Mouse (Mus musculus) cerebellum, adult 2 months (tissue): ENCODE measurements around the gene Defb41.

Source experiments
- CTCF ChIP-seq: fragments of 200-500 bp; IDR thresholded peaks from 2 replicates; pipeline ENCODE4 v1.5.1; 2011; ENCODE audit warnings: low read depth, mild to moderate bottlenecking, control low read depth, low read length, moderate library complexity, borderline replicate concordance; ENCODE audit not compliant: insufficient read depth
- POLR2A ChIP-seq: fragments of 200-500 bp; IDR thresholded peaks from 2 replicates; pipeline ENCODE4 v1.6.1; 2011; ENCODE audit warnings: low read length, control low read depth, borderline replicate concordance; ENCODE audit not compliant: insufficient read depth

GRCm38 (mm10) chr1:18271095-18271494 lies 6.2 kb upstream of the Defb41 start:
- TF ChIP-seq CTCF (no peak), POLR2A (no peak)
